Mouse (Mus musculus) neural tube, embryonic 13.5 days (tissue): ENCODE measurements around the gene Haspin. TPM values are rescaled to one million over a fixed set of nuclear protein-coding genes. Genes with fewer than 3 reads are reported as not detected.

Experiments used
- ATAC-seq: fragments of 200-750 bp; cut with Nextera tagmentation; 2 replicates; pipeline ENCODE4 v1.8.0; 2017; ENCODE audit warnings: low read depth, mild to moderate bottlenecking, moderate TSS enrichment, moderate library complexity
- H3K27ac ChIP-seq: fragments of 300-500 bp; sonication (generic); replicated peaks from 2 replicates; pipeline ENCODE4 v1.5.1; 2015; ENCODE audit warnings: moderate library complexity, mild to moderate bottlenecking, inconsistent platforms
- H3K27me3 ChIP-seq: fragments of 300-500 bp; sonication (generic); 2 replicates; pipeline ENCODE4 v1.6.1; 2015; ENCODE audit warnings: mild to moderate bottlenecking, inconsistent platforms
- H3K36me3 ChIP-seq: fragments of 300-500 bp; sonication (generic); 2 replicates; pipeline ENCODE4 v1.6.1; 2015; ENCODE audit warnings: mild to moderate bottlenecking, inconsistent platforms
- H3K4me1 ChIP-seq: fragments of 300-500 bp; sonication (generic); replicated peaks from 2 replicates; pipeline ENCODE4 v1.6.1; 2015; ENCODE audit warnings: inconsistent platforms
- H3K4me2 ChIP-seq: fragments of 300-500 bp; sonication (generic); 2 replicates; pipeline ENCODE4 v1.6.1; 2015; ENCODE audit warnings: inconsistent platforms, mild to moderate bottlenecking, moderate library complexity
- H3K4me3 ChIP-seq: fragments of 300-500 bp; sonication (generic); 2 replicates; pipeline ENCODE4 v1.5.1; 2015; ENCODE audit warnings: mild to moderate bottlenecking, inconsistent platforms
- H3K9ac ChIP-seq: fragments of 300-500 bp; sonication (generic); 2 replicates; pipeline ENCODE4 v1.6.1; 2015; ENCODE audit warnings: moderate library complexity, mild to moderate bottlenecking, inconsistent platforms
- H3K9me3 ChIP-seq: fragments of 300-500 bp; sonication (generic); 2 replicates; pipeline ENCODE4 v1.6.1; 2016; ENCODE audit warnings: inconsistent platforms
- WGBS: fragments of 180-500 bp; shearing (Covaris S2); methylation state at CpG from one replicate; pipeline ENCODE4 v1.1.7; 2015; 5-methylcytosine and 5-hydroxymethylcytosine counted together
- polyA plus RNA-seq: library from polyadenylated mRNA; unstranded; fragments of >200 nt; fragmentation: Nextera tagmentation; extraction: Ambion mirVana; gene quantifications from 2 replicates; pipeline ENCODE4 v1.2.1, GENCODE M21; 2015

Haspin gene
- polyA plus RNA-seq, 1 experiment from 2014 or later, result 2.9 TPM

GRCm38 (mm10) chr11:73168071-73168470 is 30.0 kb upstream of the Haspin start:
- WGBS, result 83% methylated on average over 8 of the region's 8 CpGs
- no peak overlapping the region for H3K9ac ChIP-seq

GRCm38 (mm10) chr11:73162284-73162683 is 24.2 kb upstream of the Haspin start:
- no peak overlapping the region for H3K4me3 ChIP-seq
- ATAC-seq, result no peak
- peaks cover 37% of the 10 kb centered on the region for H3K27me3 ChIP-seq
- WGBS, result 73% methylated on average over 5 of the region's 5 CpGs
- peaks cover 14% of the 10 kb centered on the region for H3K4me1 ChIP-seq
- H3K36me3 ChIP-seq, result no peaks in the 10 kb centered on the region
- no peak overlapping the region for H3K27ac ChIP-seq
- no peak overlapping the region for H3K4me2 ChIP-seq
- H3K9ac ChIP-seq, result no peak overlapping the region
- H3K9me3 ChIP-seq, result no peaks in the 10 kb centered on the region

More at GRCm38 (mm10) chr11:73168071-73168470, 30.0 kb upstream of the Haspin start:
- Histone ChIP-seq H3K9me3 (no peaks in the 10 kb centered on the region), H3K27ac (no peak overlapping the region), H3K4me1 (peaks cover 8% of the 10 kb centered on the region), H3K36me3 (0 out of 2 replicates have a peak, but pooled peaks cover 10% of the 10 kb centered on the region), H3K27me3 (no peaks in the 10 kb centered on the region), H3K4me3 (no peak overlapping the region), H3K4me2 (no peak overlapping the region)
- ATAC-seq, result no peak

- no peak overlapping the region for H3K4me2 ChIP-seq
- no peak overlapping the region for H3K27ac ChIP-seq
- H3K27me3 ChIP-seq, result peaks cover 37% of the 10 kb centered on the region
- no peak overlapping the region for H3K4me3 ChIP-seq
- no peak for ATAC-seq
- H3K36me3 ChIP-seq, result no peaks in the 10 kb centered on the region
- 88% methylated on average over 4 of the region's 4 CpGs for WGBS
- H3K9me3 ChIP-seq, result no peaks in the 10 kb centered on the region
- H3K4me1 ChIP-seq, result peaks cover 14% of the 10 kb centered on the region
- no peak overlapping the region for H3K9ac ChIP-seq
Observed at GRCm38 (mm10) chr11:73161616-73162015, 23.5 kb upstream of the Haspin start.

- peak overlapping the region; percentile 75; the same call in 1 of the 2 replicates for H3K9ac ChIP-seq
- no peaks in the 10 kb centered on the region for H3K36me3 ChIP-seq
- ATAC-seq, result no peak; the same call in 1 of the 2 replicates
- H3K9me3 ChIP-seq, result no peaks in the 10 kb centered on the region
- peak overlapping the region; percentile 43 for H3K4me3 ChIP-seq
- H3K27me3 ChIP-seq, result peaks cover 37% of the 10 kb centered on the region
- H3K27ac ChIP-seq, result no peak overlapping the region
- WGBS, result 25% methylated on average over 6 of the region's 6 CpGs
- peaks cover 14% of the 10 kb centered on the region for H3K4me1 ChIP-seq
- peak overlapping the region; percentile 77 for H3K4me2 ChIP-seq
Observed at GRCm38 (mm10) chr11:73160811-73161200, 22.7 kb upstream of the Haspin start.

- Histone ChIP-seq H3K27ac (no peak within 1 kb of the TSS), H3K36me3 (no peaks in the 10 kb centered on the region), H3K4me2 (peak within 1 kb of the TSS; percentile 77), H3K9me3 (no peaks in the 10 kb centered on the region), H3K27me3 (peaks cover 37% of the 10 kb centered on the region), H3K9ac (peak within 1 kb of the TSS; percentile 75), H3K4me1 (peaks cover 14% of the 10 kb centered on the region), H3K4me3 (peak within 1 kb of the TSS; percentile 43)
- ATAC-seq, result peak; percentile 53; the same call in 1 of the 2 replicates
- 4% methylated on average over 49 of the region's 49 CpGs for WGBS
Observed at GRCm38 (mm10) chr11:73159957-73160810, 22.1 kb upstream of the Haspin start, which contains the start of gene P2rx5. TSS of gene P2rx5 (plus strand) at chr11:73160421.

GRCm38 (mm10) chr11:73155071-73155470 is 17.0 kb upstream of the Haspin start:
- no peak overlapping the region for H3K4me3 ChIP-seq
- no peaks in the 10 kb centered on the region for H3K9me3 ChIP-seq
- H3K27me3 ChIP-seq, result peaks cover 19% of the 10 kb centered on the region
- ATAC-seq, result no peak
- WGBS, result 77% methylated on average over 6 of the region's 6 CpGs
- no peak overlapping the region for H3K27ac ChIP-seq
- no peak overlapping the region for H3K4me2 ChIP-seq
- H3K9ac ChIP-seq, result no peak overlapping the region
- peaks cover 4% of the 10 kb centered on the region; the same call in 1 of the 2 replicates for H3K4me1 ChIP-seq
- H3K36me3 ChIP-seq, result no peaks in the 10 kb centered on the region

- ATAC-seq, result no peak
- Histone ChIP-seq H3K4me3 (no peak overlapping the region), H3K4me1 (no peaks in the 10 kb centered on the region), H3K9me3 (no peaks in the 10 kb centered on the region), H3K4me2 (no peak overlapping the region), H3K9ac (no peak overlapping the region), H3K36me3 (no peaks in the 10 kb centered on the region), H3K27me3 (no peaks in the 10 kb centered on the region), H3K27ac (no peak overlapping the region)
- 81% methylated on average over 9 of the region's 9 CpGs for WGBS
Observed at GRCm38 (mm10) chr11:73148209-73148608, 10.1 kb upstream of the Haspin start.

- Histone ChIP-seq H3K9me3 (no peaks in the 10 kb centered on the region), H3K27ac (no peak overlapping the region), H3K9ac (no peak overlapping the region), H3K27me3 (no peaks in the 10 kb centered on the region), H3K4me1 (no peaks in the 10 kb centered on the region), H3K36me3 (no peaks in the 10 kb centered on the region), H3K4me2 (no peak overlapping the region), H3K4me3 (no peak overlapping the region)
- 66% methylated on average over 7 of the region's 7 CpGs for WGBS
- ATAC-seq, result no peak
Observed at GRCm38 (mm10) chr11:73146975-73147365, 8.9 kb upstream of the Haspin start.

GRCm38 (mm10) chr11:73146026-73146974 is 8.2 kb upstream of the Haspin start:
- no peaks in the 10 kb centered on the region for H3K27me3 ChIP-seq
- H3K9ac ChIP-seq, result no peak overlapping the region
- no peak for ATAC-seq
- no peaks in the 10 kb centered on the region for H3K4me1 ChIP-seq
- H3K27ac ChIP-seq, result no peak overlapping the region
- H3K4me2 ChIP-seq, result no peak overlapping the region
- H3K36me3 ChIP-seq, result no peaks in the 10 kb centered on the region
- H3K9me3 ChIP-seq, result no peaks in the 10 kb centered on the region
- 58% methylated on average over 10 of the region's 11 CpGs for WGBS
- no peak overlapping the region for H3K4me3 ChIP-seq

GRCm38 (mm10) chr11:73144261-73144681 is 6.2 kb upstream of the Haspin start:
- no peaks in the 10 kb centered on the region for H3K4me1 ChIP-seq
- no peak for ATAC-seq
- WGBS, result 72% methylated on average over 1 of the region's 1 CpGs
- no peaks in the 10 kb centered on the region for H3K36me3 ChIP-seq
- H3K4me2 ChIP-seq, result no peak overlapping the region
- H3K9me3 ChIP-seq, result no peaks in the 10 kb centered on the region
- H3K27ac ChIP-seq, result no peak overlapping the region
- no peak overlapping the region for H3K9ac ChIP-seq
- no peak overlapping the region for H3K4me3 ChIP-seq
- H3K27me3 ChIP-seq, result no peaks in the 10 kb centered on the region

GRCm38 (mm10) chr11:73137116-73137515 is 978 bp downstream of the Haspin start:
- Histone ChIP-seq H3K4me2 (peak overlapping the region; percentile 81), H3K4me1 (peaks cover 31% of the 10 kb centered on the region), H3K4me3 (peak overlapping the region; percentile 69), H3K27ac (no peak overlapping the region), H3K36me3 (no peaks in the 10 kb centered on the region), H3K9me3 (no peaks in the 10 kb centered on the region), H3K9ac (peak overlapping the region; percentile 74), H3K27me3 (no peaks in the 10 kb centered on the region)
- WGBS, result 31% methylated on average over 10 of the region's 11 CpGs
- no peak for ATAC-seq

- WGBS, result 59% methylated on average over 6 of the region's 6 CpGs
- ATAC-seq, result no peak
- H3K4me2 ChIP-seq, result peak overlapping the region; percentile 81
- no peak overlapping the region for H3K27ac ChIP-seq
- H3K36me3 ChIP-seq, result no peaks in the 10 kb centered on the region
- peak overlapping the region; percentile 69 for H3K4me3 ChIP-seq
- H3K4me1 ChIP-seq, result peaks cover 31% of the 10 kb centered on the region
- H3K9me3 ChIP-seq, result no peaks in the 10 kb centered on the region
- H3K9ac ChIP-seq, result no peak overlapping the region
- no peaks in the 10 kb centered on the region for H3K27me3 ChIP-seq
Observed at GRCm38 (mm10) chr11:73136587-73136986, 1.5 kb downstream of the Haspin start.
